Mouse (Mus musculus): Measurements from ENCODE around the gene Sfmbt1.

DNA sequence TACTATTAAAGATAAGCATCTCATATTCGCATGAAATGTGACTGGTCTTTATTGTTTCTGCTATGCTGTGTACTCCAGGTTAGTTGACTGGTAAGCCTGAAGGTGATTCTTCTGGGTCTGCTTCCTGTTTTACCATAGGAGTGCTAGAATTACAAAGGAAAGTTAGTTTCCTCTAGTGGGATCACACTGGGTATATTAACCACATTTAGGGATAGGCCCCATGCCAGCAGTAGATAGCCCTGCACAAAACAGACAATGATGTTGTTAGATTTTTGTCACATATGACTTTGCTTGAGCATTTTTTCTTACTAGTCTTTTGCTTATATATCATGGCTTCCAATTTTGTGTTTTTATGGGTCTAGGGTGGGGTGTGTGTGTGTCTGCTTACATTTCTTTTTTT lies 21.8 kb downstream of the Sfmbt1 start:
- no peak for TF ChIP-seq CTCF (IDR thresholded peaks at IDR 0.05; ENCODE audit: extremely low read depth, insufficient read depth, low read length)
- TF ChIP-seq POLR2A (IDR thresholded peaks at IDR 0.05; ENCODE audit: extremely low read depth, insufficient read depth, low read length): no peak

Data from cortical plate, adult 2 months (tissue).